8 mouse cellular contexts compared by ENCODE assay signal in the genomic region with DNA sequence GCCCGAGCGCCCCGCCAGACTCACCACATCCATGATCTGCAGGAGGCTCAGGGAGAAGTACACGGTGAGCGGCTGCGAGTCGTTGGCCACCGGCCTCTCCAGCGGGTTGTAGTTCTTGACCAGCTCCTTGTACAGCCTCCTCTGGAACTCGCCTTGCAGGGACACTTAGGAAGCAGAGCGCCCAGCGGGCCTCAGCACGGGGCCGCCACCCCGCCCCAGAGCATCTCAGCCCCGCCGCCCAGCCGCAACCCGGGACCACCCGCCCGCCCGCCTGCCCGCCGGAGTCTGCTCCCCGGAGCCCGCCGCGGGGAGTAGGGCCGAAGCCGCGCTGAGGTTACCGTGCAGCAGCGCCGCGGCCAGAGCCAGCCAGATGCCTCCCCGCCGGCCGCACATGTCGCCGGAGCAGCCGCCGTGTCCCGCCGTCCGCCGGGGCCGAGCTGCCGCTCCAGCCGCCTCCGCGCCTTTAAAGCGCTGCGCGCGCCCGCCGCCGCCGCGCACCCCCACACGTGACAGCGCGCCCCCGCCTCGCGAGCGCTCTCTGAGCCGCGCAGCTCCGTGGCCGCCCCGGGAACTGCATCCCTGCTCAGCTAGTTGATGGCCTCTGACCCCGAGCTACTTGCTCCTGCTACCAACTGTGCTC. TPM values are rescaled to one million over a fixed set of nuclear protein-coding genes. Genes with fewer than 3 reads are reported as not detected.
A peak's percentile ranks its signal among the peaks of the same experiment; 100 is the strongest.
DNase-seq lines count a peak whose midpoint lies in the region; ATAC-seq and TF ChIP-seq lines count a peak whose summit lies in the region.

Gene Chrna7, minus strand, starts transcription at position 486 of the 640 bp plus-strand sequence.

- H3K4me3 ChIP-seq in forebrain, postnatal 0 days (ENCODE audit: low read depth, low read length), result peak within 1 kb of the TSS; percentile 78
- H3K4me3 ChIP-seq in liver, embryonic 12.5 days, result peak within 1 kb of the TSS; percentile 53
- H3K4me3 ChIP-seq in neural tube, embryonic 13.5 days, result peak within 1 kb of the TSS; percentile 81

- DNase-seq in CD4-positive helper T cell, adult 2 months (ENCODE audit: low read depth, low spot score), result peak; percentile 3
- DNase-seq in cerebellum, adult 18-20 months, result peak; percentile 86 to 93
- peak; percentile 90 for DNase-seq in forebrain, postnatal 0 days
- peak; percentile 78 for DNase-seq in heart, postnatal 14 days
- peak; percentile 53 to 86 for DNase-seq in kidney, postnatal 36 days
- peak; percentile 8 to 16 for DNase-seq in thymus, postnatal 36 days

- H3K9me3 ChIP-seq in forebrain, postnatal 0 days (ENCODE audit: low read length), result no peaks in the 10 kb centered on the region
- H3K9me3 ChIP-seq in liver, embryonic 12.5 days (replicated peaks), result no peaks in the 10 kb centered on the region
- H3K9me3 ChIP-seq in neural tube, embryonic 13.5 days, result no peaks in the 10 kb centered on the region

- peak; percentile 96 for ATAC-seq in forebrain, postnatal 0 days
- ATAC-seq in liver, embryonic 12.5 days, result peak; percentile 63; the same call in 1 of the 2 replicates
- peak; percentile 96 for ATAC-seq in neural tube, embryonic 13.5 days (ENCODE audit: low read depth)

- H3K27ac ChIP-seq in forebrain, postnatal 0 days (ENCODE audit: low read depth, low read length), result no peak within 1 kb of the TSS
- H3K27ac ChIP-seq in liver, embryonic 12.5 days, result no peak within 1 kb of the TSS
- H3K27ac ChIP-seq in neural tube, embryonic 13.5 days (replicated peaks), result peak within 1 kb of the TSS; percentile 74

- H3K4me2 ChIP-seq in forebrain, postnatal 0 days (ENCODE audit: low read depth), result peak within 1 kb of the TSS; percentile 64
- H3K4me2 ChIP-seq in liver, embryonic 12.5 days, result peak within 1 kb of the TSS; percentile 72
- H3K4me2 ChIP-seq in neural tube, embryonic 13.5 days, result peak within 1 kb of the TSS; percentile 91

- under 1% methylated on average over 70 of the region's 73 CpGs for whole genome bisulfite sequencing in forebrain, postnatal 0 days
- 1% methylated on average over 40 of the region's 73 CpGs for WGBS in liver, embryonic 12.5 days (ENCODE audit: insufficient replicate concordance)
- WGBS in neural tube, embryonic 13.5 days, result under 1% methylated on average over 72 of the region's 73 CpGs

- peak within 1 kb of the TSS; percentile 78 for H3K9ac ChIP-seq in forebrain, postnatal 0 days
- H3K9ac ChIP-seq in liver, embryonic 12.5 days, result 0 out of 2 replicates have a peak within 1 kb of the TSS, but pooled peaks have one; percentile 12
- peak within 1 kb of the TSS; percentile 80 for H3K9ac ChIP-seq in neural tube, embryonic 13.5 days

- no peaks in the 10 kb centered on the region for H3K4me1 ChIP-seq in forebrain, postnatal 0 days (ENCODE audit: insufficient read depth)
- H3K4me1 ChIP-seq in liver, embryonic 12.5 days, result no peaks in the 10 kb centered on the region
- peaks cover 21% of the 10 kb centered on the region for H3K4me1 ChIP-seq in neural tube, embryonic 13.5 days (replicated peaks)

- TF ChIP-seq CTCF in forebrain, postnatal 0 days (IDR thresholded peaks at IDR 0.05; ENCODE audit: low read depth), result peak; percentile 81

- H3K27me3 ChIP-seq in forebrain, postnatal 0 days (ENCODE audit: insufficient read depth, low read length), result no peaks in the 10 kb centered on the region
- H3K27me3 ChIP-seq in liver, embryonic 12.5 days (replicated peaks), result peaks cover 25% of the 10 kb centered on the region
- H3K27me3 ChIP-seq in neural tube, embryonic 13.5 days, result 0 out of 2 replicates have a peak, but pooled peaks cover 9% of the 10 kb centered on the region

- intact Hi-C loops in heart, postnatal 14 days (cut with DNase I), result no loop called here

- H3K36me3 ChIP-seq in forebrain, postnatal 0 days (ENCODE audit: insufficient read depth), result no peaks in the 10 kb centered on the region
- no peaks in the 10 kb centered on the region for H3K36me3 ChIP-seq in liver, embryonic 12.5 days
- H3K36me3 ChIP-seq in neural tube, embryonic 13.5 days, result no peaks in the 10 kb centered on the region

RNA-seq across cellular contexts. Expression of gene Chrna7, which starts in this region (rescaled TPM):
- 22.3 and 25.2 TPM in 2 replicates for total RNA-seq in forebrain, postnatal 0 days (2014; rRNA removed)
- polyA plus RNA-seq in forebrain, postnatal 0 days (2015; fragmentation: Nextera tagmentation; extraction: Ambion mirVana), result 2.1 and 6.5 TPM in 2 replicates
- total RNA-seq in heart, postnatal 14 days (2021), result not detected
- polyA plus RNA-seq in liver, embryonic 12.5 days (2016; fragmentation: Nextera tagmentation; extraction: Ambion mirVana), result 0.20 and 0.42 TPM in 2 replicates
- 7.4 and 7.5 TPM in 2 replicates for polyA plus RNA-seq in neural tube, embryonic 13.5 days (2015; fragmentation: Nextera tagmentation; extraction: Ambion mirVana)

Comparison
In these comparisons a context has a peak if more than half of its experiments do, and no peak if none do; other contexts are left out.
1. RNA of gene Chrna7 (total RNA-seq): 22.3 to 25.2 TPM in forebrain, postnatal 0 days; not detected in heart, postnatal 14 days; every median in the first group is over 10 times any median in the second.
2. Peak in DNase-seq in heart, postnatal 14 days; RNA of the gene not detected or under 1 TPM.
3. Peak in ATAC-seq, H3K4me3 ChIP-seq, H3K9ac ChIP-seq and H3K4me2 ChIP-seq in liver, embryonic 12.5 days; RNA of the gene not detected or under 1 TPM.
4. DNase-seq: peak in every context shown above with its lines; median percentile 90 in forebrain, postnatal 0 days; 90 in cerebellum, adult 18-20 months; 78 in heart, postnatal 14 days; 70 in kidney, postnatal 36 days; 12 in thymus, postnatal 36 days; 3 in CD4-positive helper T cell, adult 2 months.
5. H3K9ac ChIP-seq: peak in every context shown above with its lines; median percentile 80 in neural tube, embryonic 13.5 days; 78 in forebrain, postnatal 0 days; 12 in liver, embryonic 12.5 days.
6. Peak in every context shown above with its lines, with median percentiles within 50 percentile points of each other: ATAC-seq, H3K4me2 ChIP-seq and H3K4me3 ChIP-seq.